Mouse (Mus musculus): Measurements from ENCODE around the gene Cnot6. TPM values are rescaled to one million over a fixed set of nuclear protein-coding genes. Genes with fewer than 3 reads are reported as not detected.

The Cnot6 gene
- total and polyA plus RNA-seq, 2 experiments, result 6.0 to 20.7 TPM

GRCm38 (mm10) chr11:49737625-49738024 lies 25.1 kb upstream of the Cnot6 start:
- Histone ChIP-seq H3K27me3 (ENCODE audit: control insufficient read depth, insufficient read depth, low read length) (no peaks in the 10 kb centered on the region), H3K79me2 (ENCODE audit: control insufficient read depth, insufficient read depth, low read length) (no peaks in the 10 kb centered on the region), H3K27ac (replicated peaks; ENCODE audit: insufficient read depth, low read depth, low read length) (no peak overlapping the region), H3K4me1 (ENCODE audit: control insufficient read depth, insufficient read depth, low read length) (no peaks in the 10 kb centered on the region), H3K36me3 (ENCODE audit: control insufficient read depth, insufficient read depth, low read length) (no peaks in the 10 kb centered on the region), H3K4me3 (ENCODE audit: insufficient read depth, low read depth, low read length) (no peak overlapping the region), H3K9ac (ENCODE audit: low read depth, low read length) (no peak overlapping the region)
- DNase-seq (ENCODE audit: extremely low read depth, low read depth, low spot score), result peak; percentile 15
- 12% methylated on average over 1 of the region's 1 CpGs for WGBS
- TF ChIP-seq POLR2A (IDR thresholded peaks at IDR 0.05; ENCODE audit: extremely low read depth, insufficient read depth, low read length), result no peak

- WGBS, result 66% methylated on average over 11 of the region's 11 CpGs
- Histone ChIP-seq H3K27ac (replicated peaks; ENCODE audit: insufficient read depth, low read depth, low read length) (no peak overlapping the region), H3K79me2 (ENCODE audit: control insufficient read depth, insufficient read depth, low read length) (no peaks in the 10 kb centered on the region), H3K4me3 (ENCODE audit: insufficient read depth, low read depth, low read length) (no peak overlapping the region), H3K4me1 (ENCODE audit: control insufficient read depth, insufficient read depth, low read length) (no peaks in the 10 kb centered on the region), H3K36me3 (ENCODE audit: control insufficient read depth, insufficient read depth, low read length) (no peaks in the 10 kb centered on the region), H3K9ac (ENCODE audit: low read depth, low read length) (no peak overlapping the region), H3K27me3 (ENCODE audit: control insufficient read depth, insufficient read depth, low read length) (no peaks in the 10 kb centered on the region)
- no peak for DNase-seq (ENCODE audit: extremely low read depth, low read depth, low spot score)
- TF ChIP-seq CTCF (IDR thresholded peaks at IDR 0.05; ENCODE audit: low read depth, low read length) (no peak), POLR2A (IDR thresholded peaks at IDR 0.05; ENCODE audit: extremely low read depth, insufficient read depth, low read length) (no peak)
Measured at GRCm38 (mm10) chr11:49734771-49735170, 22.2 kb upstream of the Cnot6 start.

- Histone ChIP-seq H3K36me3 (ENCODE audit: control insufficient read depth, insufficient read depth, low read length) (no peaks in the 10 kb centered on the region), H3K4me1 (ENCODE audit: control insufficient read depth, insufficient read depth, low read length) (no peaks in the 10 kb centered on the region), H3K4me3 (ENCODE audit: insufficient read depth, low read depth, low read length) (no peak overlapping the region), H3K79me2 (ENCODE audit: control insufficient read depth, insufficient read depth, low read length) (no peaks in the 10 kb centered on the region), H3K27me3 (ENCODE audit: control insufficient read depth, insufficient read depth, low read length) (no peaks in the 10 kb centered on the region), H3K9ac (ENCODE audit: low read depth, low read length) (no peak overlapping the region), H3K27ac (replicated peaks; ENCODE audit: insufficient read depth, low read depth, low read length) (no peak overlapping the region)
- 83% methylated on average over 5 of the region's 5 CpGs for WGBS
- TF ChIP-seq CTCF (IDR thresholded peaks at IDR 0.05; ENCODE audit: low read depth, low read length) (no peak), POLR2A (IDR thresholded peaks at IDR 0.05; ENCODE audit: extremely low read depth, insufficient read depth, low read length) (no peak)
- DNase-seq (ENCODE audit: extremely low read depth, low read depth, low spot score), result no peak
Measured at GRCm38 (mm10) chr11:49730275-49730948, 17.9 kb upstream of the Cnot6 start.

- Histone ChIP-seq H3K79me2 (ENCODE audit: control insufficient read depth, insufficient read depth, low read length) (no peaks in the 10 kb centered on the region), H3K4me1 (ENCODE audit: control insufficient read depth, insufficient read depth, low read length) (no peaks in the 10 kb centered on the region), H3K9ac (ENCODE audit: low read depth, low read length) (no peak overlapping the region), H3K4me3 (ENCODE audit: insufficient read depth, low read depth, low read length) (no peak overlapping the region), H3K27me3 (ENCODE audit: control insufficient read depth, insufficient read depth, low read length) (no peaks in the 10 kb centered on the region), H3K27ac (replicated peaks; ENCODE audit: insufficient read depth, low read depth, low read length) (no peak overlapping the region), H3K36me3 (ENCODE audit: control insufficient read depth, insufficient read depth, low read length) (no peaks in the 10 kb centered on the region)
- 6% methylated on average over 3 of the region's 3 CpGs for WGBS
- DNase-seq (ENCODE audit: extremely low read depth, low read depth, low spot score), result peak; percentile 35
- TF ChIP-seq POLR2A (IDR thresholded peaks at IDR 0.05; ENCODE audit: extremely low read depth, insufficient read depth, low read length) (no peak), CTCF (IDR thresholded peaks at IDR 0.05; ENCODE audit: low read depth, low read length) (peak; percentile 63; the same call in 1 of the 2 replicates)
Measured at GRCm38 (mm10) chr11:49727877-49728276, 15.4 kb upstream of the Cnot6 start.

GRCm38 (mm10) chr11:49726800-49727199 lies 14.3 kb upstream of the Cnot6 start:
- Histone ChIP-seq H3K36me3 (ENCODE audit: control insufficient read depth, insufficient read depth, low read length) (no peaks in the 10 kb centered on the region), H3K4me1 (ENCODE audit: control insufficient read depth, insufficient read depth, low read length) (no peaks in the 10 kb centered on the region), H3K79me2 (ENCODE audit: control insufficient read depth, insufficient read depth, low read length) (no peaks in the 10 kb centered on the region), H3K4me3 (ENCODE audit: insufficient read depth, low read depth, low read length) (no peak overlapping the region), H3K27ac (replicated peaks; ENCODE audit: insufficient read depth, low read depth, low read length) (no peak overlapping the region), H3K27me3 (ENCODE audit: control insufficient read depth, insufficient read depth, low read length) (no peaks in the 10 kb centered on the region), H3K9ac (ENCODE audit: low read depth, low read length) (no peak overlapping the region)
- WGBS, result 63% methylated on average over 8 of the region's 8 CpGs
- no peak for DNase-seq (ENCODE audit: extremely low read depth, low read depth, low spot score)
- no peak for TF ChIP-seq POLR2A (IDR thresholded peaks at IDR 0.05; ENCODE audit: extremely low read depth, insufficient read depth, low read length)
- TF ChIP-seq CTCF (IDR thresholded peaks at IDR 0.05; ENCODE audit: low read depth, low read length), result no peak

- 85% methylated on average over 2 of the region's 2 CpGs for WGBS
- no peaks in the 10 kb centered on the region for H3K79me2 ChIP-seq (ENCODE audit: control insufficient read depth, insufficient read depth, low read length)
- H3K4me1 ChIP-seq (ENCODE audit: control insufficient read depth, insufficient read depth, low read length), result no peaks in the 10 kb centered on the region
- H3K27ac ChIP-seq (replicated peaks; ENCODE audit: insufficient read depth, low read depth, low read length), result no peak overlapping the region
- no peaks in the 10 kb centered on the region for H3K36me3 ChIP-seq (ENCODE audit: control insufficient read depth, insufficient read depth, low read length)
- no peak overlapping the region for H3K4me3 ChIP-seq (ENCODE audit: insufficient read depth, low read depth, low read length)
- H3K27me3 ChIP-seq (ENCODE audit: control insufficient read depth, insufficient read depth, low read length), result no peaks in the 10 kb centered on the region
- no peak for TF ChIP-seq POLR2A (IDR thresholded peaks at IDR 0.05; ENCODE audit: extremely low read depth, insufficient read depth, low read length)
- TF ChIP-seq CTCF (IDR thresholded peaks at IDR 0.05; ENCODE audit: low read depth, low read length), result no peak
- no peak for DNase-seq (ENCODE audit: extremely low read depth, low read depth, low spot score)
- H3K9ac ChIP-seq (ENCODE audit: low read depth, low read length), result no peak overlapping the region
Measured at GRCm38 (mm10) chr11:49724676-49725075, 12.2 kb upstream of the Cnot6 start.

Data from liver, adult 2 months (tissue).